Mouse (Mus musculus) intestine, embryonic 14.5 days (tissue): ENCODE results near the gene Samd15. TPM values are rescaled to one million over a fixed set of nuclear protein-coding genes. Genes with fewer than 3 reads are reported as not detected.

ENCODE experiments used
- ATAC-seq: fragments of 200-750 bp; cut with Nextera tagmentation; replicated peaks from 2 replicates; pipeline ENCODE4 v1.8.0; 2017; ENCODE audit warnings: low read depth, moderate number of reproducible peaks, moderate TSS enrichment, moderate library complexity; ENCODE audit not compliant: low FRiP score, low TSS enrichment
- DNase-seq: peaks from one replicate; pipeline ENCODE4 v3.0.0-alpha.2; 2018; ENCODE audit warnings: low spot score
- H3K27ac ChIP-seq: fragments of 300-500 bp; sonication (generic); 2 replicates; pipeline ENCODE4 v1.5.1; 2014; ENCODE audit warnings: low read depth, mild to moderate bottlenecking, control low read depth
- H3K27me3 ChIP-seq: fragments of 300-500 bp; sonication (generic); replicated peaks from 2 replicates; pipeline ENCODE4 v1.6.1; 2014; ENCODE audit warnings: low read length, control low read depth; ENCODE audit not compliant: control insufficient read depth, insufficient read depth
- H3K36me3 ChIP-seq: fragments of 300-500 bp; sonication (generic); 2 replicates; pipeline ENCODE4 v1.6.1; 2014; ENCODE audit warnings: low read length, control low read depth; ENCODE audit not compliant: control insufficient read depth, insufficient read depth
- H3K4me1 ChIP-seq: fragments of 300-500 bp; sonication (generic); replicated peaks from 2 replicates; pipeline ENCODE4 v1.6.1; 2014; ENCODE audit warnings: low read length, control low read depth, mixed read lengths; ENCODE audit not compliant: control insufficient read depth, insufficient read depth
- H3K4me2 ChIP-seq: fragments of 300-500 bp; sonication (generic); 2 replicates; pipeline ENCODE4 v1.6.1; 2014; ENCODE audit warnings: low read length
- H3K4me3 ChIP-seq: fragments of 300-500 bp; sonication (generic); 2 replicates; pipeline ENCODE4 v1.5.1; 2014; ENCODE audit warnings: low read depth, low read length, control low read depth, mixed read lengths
- H3K9ac ChIP-seq: fragments of 300-500 bp; sonication (generic); 2 replicates; pipeline ENCODE4 v1.6.1; 2014; ENCODE audit warnings: mild to moderate bottlenecking, low read length
- H3K9me3 ChIP-seq: fragments of 300-500 bp; sonication (generic); 2 replicates; pipeline ENCODE4 v1.6.1; 2016; ENCODE audit warnings: low read length, control low read depth; ENCODE audit not compliant: control insufficient read depth
- WGBS: fragments of 180-500 bp; shearing (Covaris S2); extraction: QIAGEN DNeasy Blood & Tissue Kit; methylation state at CpG from one replicate; pipeline ENCODE4 v1.1.7; 2014; 5-methylcytosine and 5-hydroxymethylcytosine counted together
- polyA plus RNA-seq: library from polyadenylated mRNA; unstranded; fragments of >200 nt; fragmentation: Nextera tagmentation; extraction: Ambion mirVana; gene quantifications from 2 replicates; pipeline ENCODE4 v1.2.1, GENCODE M21; 2014

Samd15 gene
- polyA plus RNA-seq, 1 experiment from 2014 or later, result 1.4 TPM

DNA sequence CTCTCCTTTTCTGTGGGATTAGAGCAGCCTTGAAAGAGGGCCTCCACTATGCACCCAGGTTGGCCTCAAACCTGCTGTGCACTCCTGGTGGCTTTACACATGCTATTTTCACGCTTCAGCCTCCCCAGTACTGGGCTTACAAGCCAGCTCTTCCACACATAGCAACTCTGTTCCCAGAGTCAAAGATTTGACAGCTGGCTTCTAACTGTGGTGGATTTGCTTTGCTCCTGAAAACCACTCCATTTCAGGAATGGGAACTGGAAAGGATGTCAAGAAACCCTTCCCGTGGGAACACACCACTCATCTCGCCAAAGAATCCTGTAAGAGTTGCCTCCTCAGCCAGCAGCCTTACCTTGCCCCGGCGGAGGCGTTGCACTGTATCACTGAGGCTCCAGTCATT is 54.4 kb downstream of the Samd15 start:
- Histone ChIP-seq H3K27me3 (no peaks in the 10 kb centered on the region), H3K9me3 (no peaks in the 10 kb centered on the region), H3K4me2 (no peak overlapping the region), H3K9ac (no peak overlapping the region), H3K36me3 (peaks cover 92% of the 10 kb centered on the region), H3K27ac (no peak overlapping the region), H3K4me1 (no peaks in the 10 kb centered on the region), H3K4me3 (no peak overlapping the region)
- WGBS, result 89% methylated on average over 6 of the region's 6 CpGs
- DNase-seq (no peak), ATAC-seq (no peak)

DNA sequence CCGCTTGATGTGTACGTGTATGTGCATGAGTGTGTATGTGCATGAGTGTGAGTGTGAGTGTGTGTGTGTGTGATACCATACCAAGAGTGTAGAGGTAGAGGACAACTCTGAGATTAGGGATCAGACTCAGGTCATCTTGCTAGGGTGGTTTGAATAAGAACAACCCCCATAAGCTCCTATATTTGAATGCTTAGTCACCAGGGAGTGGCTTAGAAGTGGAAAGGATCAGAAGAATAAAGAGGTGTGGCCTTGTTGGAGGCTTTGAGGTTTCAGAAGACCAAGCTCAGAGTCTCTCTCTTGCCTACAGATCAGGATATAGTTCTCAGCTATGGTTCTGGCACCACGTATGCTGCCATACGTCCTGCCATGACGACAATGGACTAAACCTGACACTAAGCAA is 57.1 kb downstream of the Samd15 start:
- H3K27ac ChIP-seq, result no peak overlapping the region
- no peak overlapping the region for H3K9ac ChIP-seq
- no peaks in the 10 kb centered on the region for H3K9me3 ChIP-seq
- no peak for DNase-seq
- no peak for ATAC-seq
- no peaks in the 10 kb centered on the region for H3K4me1 ChIP-seq
- no peaks in the 10 kb centered on the region for H3K27me3 ChIP-seq
- peaks cover 90% of the 10 kb centered on the region for H3K36me3 ChIP-seq
- H3K4me2 ChIP-seq, result no peak overlapping the region
- no peak overlapping the region for H3K4me3 ChIP-seq
- WGBS, result 94% methylated on average over 5 of the region's 5 CpGs

DNA sequence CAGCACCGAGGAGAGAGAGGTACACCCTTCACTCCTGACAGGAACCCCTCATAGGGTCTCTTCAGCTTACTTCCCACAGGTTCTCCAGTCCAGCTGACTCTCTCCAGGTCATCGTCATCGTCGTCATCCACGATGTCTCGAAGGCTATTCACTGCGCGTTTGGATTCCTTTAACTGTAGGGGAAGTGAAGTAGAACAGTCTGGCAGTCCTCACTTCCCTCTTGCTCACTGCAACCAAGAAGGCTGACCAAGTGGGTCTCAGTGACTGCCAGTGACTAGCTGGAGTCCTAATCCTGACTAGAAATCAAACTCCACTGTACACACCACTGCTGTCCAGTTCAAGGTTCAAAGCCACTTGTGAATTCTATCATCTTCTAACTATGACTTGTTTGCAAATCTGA is 61.0 kb downstream of the Samd15 start:
- Histone ChIP-seq H3K9me3 (no peaks in the 10 kb centered on the region), H3K27me3 (no peaks in the 10 kb centered on the region), H3K4me2 (no peak overlapping the region), H3K27ac (no peak overlapping the region), H3K36me3 (peaks cover 80% of the 10 kb centered on the region), H3K9ac (no peak overlapping the region), H3K4me1 (peaks cover 7% of the 10 kb centered on the region; the same call in 1 of the 2 replicates), H3K4me3 (no peak overlapping the region)
- ATAC-seq (no peak), DNase-seq (no peak)
- 98% methylated on average over 8 of the region's 8 CpGs for WGBS

Other genes with a start within 250 kb of the Samd15 start
- 0.15 and 0.56 TPM in 2 replicates for gene Zdhhc22, start 209.3 kb upstream of the Samd15 start, polyA plus RNA-seq
- 0.62 and 1.0 TPM in 2 replicates for gene Tmem63c, start 178.4 kb upstream of the Samd15 start, polyA plus RNA-seq
- gene Ngb, start 97.2 kb upstream of the Samd15 start, polyA plus RNA-seq, result 1.0 and 1.8 TPM in 2 replicates
- gene Gstz1, start 52.6 kb upstream of the Samd15 start, polyA plus RNA-seq, result 47.7 and 48.8 TPM in 2 replicates
- 17.1 and 19.2 TPM in 2 replicates for gene Pomt2, start 51.8 kb upstream of the Samd15 start, polyA plus RNA-seq
- 2.6 TPM in 2 replicates for gene Tmed8, start 731 bp downstream of the Samd15 start, polyA plus RNA-seq
- gene Noxred1, start 39.0 kb downstream of the Samd15 start, polyA plus RNA-seq, result 0.30 and 0.73 TPM in 2 replicates
- gene Vipas39, start 66.5 kb downstream of the Samd15 start, polyA plus RNA-seq, result 40.8 and 47.3 TPM in 2 replicates
- 205 and 207 TPM in 2 replicates for gene Ahsa1, start 66.8 kb downstream of the Samd15 start, polyA plus RNA-seq
- 0.22 and 0.40 TPM in 2 replicates for gene Ism2, start 100.0 kb downstream of the Samd15 start, polyA plus RNA-seq
- gene Sptlc2, start 188.6 kb downstream of the Samd15 start, polyA plus RNA-seq, result 101 and 118 TPM in 2 replicates
- gene Slirp, start 244.2 kb downstream of the Samd15 start, polyA plus RNA-seq, result 286 and 300 TPM in 2 replicates
- 58.0 and 59.9 TPM in 2 replicates for gene Alkbh1, start 244.3 kb downstream of the Samd15 start, polyA plus RNA-seq